In genomic region chr8:122675596-122676420, GRCm38 (mm10) we compare ENCODE assay signal across 10 mouse cellular contexts. TPM values are rescaled to one million over a fixed set of nuclear protein-coding genes. Genes with fewer than 3 reads are reported as not detected.
A peak's percentile ranks its signal among the peaks of the same experiment; 100 is the strongest.
DNase-seq lines count a peak whose midpoint lies in the region; ATAC-seq lines count a peak whose summit lies in the region.
"Had no signal": no experiment of that assay in that cellular context is flagged by ENCODE, and none has a peak within 500 bp of the region (broad histone marks: within the 10 kb centered on the region; RNA-seq: fewer than 3 reads in every experiment).

No protein-coding gene starts in this region.

- ATAC-seq in forebrain, embryonic 12.5 days (ENCODE audit: low FRiP score) = no peak
- no peak for ATAC-seq in limb, embryonic 11.5 days (ENCODE audit: insufficient number of reproducible peaks, low FRiP score, low TSS enrichment, low read depth)
- no peak for ATAC-seq in frontal cortex, adult (ENCODE audit: low TSS enrichment)

- no peaks in the 10 kb centered on the region for H3K9me3 ChIP-seq in heart, embryonic 10.5 days
- no peaks in the 10 kb centered on the region for H3K9me3 ChIP-seq in forebrain, embryonic 12.5 days
- H3K9me3 ChIP-seq in limb, embryonic 11.5 days (ENCODE audit: control insufficient read depth, low read length) = no peaks in the 10 kb centered on the region

- H3K27me3 ChIP-seq in heart, embryonic 10.5 days (ENCODE audit: insufficient read depth, poor library complexity, severe bottlenecking) = peaks cover 95% of the 10 kb centered on the region
- peaks cover 99% of the 10 kb centered on the region for H3K27me3 ChIP-seq in forebrain, embryonic 12.5 days
- peaks cover 23% of the 10 kb centered on the region for H3K27me3 ChIP-seq in limb, embryonic 11.5 days (ENCODE audit: control insufficient read depth, insufficient read depth, low read length)

- H3K27ac ChIP-seq in heart, embryonic 10.5 days = 0 out of 2 replicates have a peak overlapping the region, but pooled peaks have one; percentile 87
- H3K27ac ChIP-seq in forebrain, embryonic 12.5 days = peak overlapping the region; percentile 90; the same call in 1 of the 2 replicates
- H3K27ac ChIP-seq in limb, embryonic 11.5 days (replicated peaks; ENCODE audit: low read depth, low read length) = no peak overlapping the region

- H3K4me3 ChIP-seq in heart, embryonic 10.5 days = peak overlapping the region; percentile 87; the same call in 1 of the 2 replicates
- peak overlapping the region; percentile 60 for H3K4me3 ChIP-seq in forebrain, embryonic 12.5 days (replicated peaks)
- H3K4me3 ChIP-seq in limb, embryonic 11.5 days (ENCODE audit: low read depth, low read length) = no peak overlapping the region

- 79% methylated on average over 17 of the region's 17 CpGs for WGBS in heart, embryonic 10.5 days
- WGBS in forebrain, embryonic 12.5 days = 80% methylated on average over 17 of the region's 17 CpGs
- 85% methylated on average over 17 of the region's 17 CpGs for WGBS in limb, embryonic 11.5 days

- peaks cover 13% of the 10 kb centered on the region; the same call in 1 of the 2 replicates for H3K36me3 ChIP-seq in heart, embryonic 10.5 days
- no peaks in the 10 kb centered on the region for H3K36me3 ChIP-seq in forebrain, embryonic 12.5 days (replicated peaks)
- H3K36me3 ChIP-seq in limb, embryonic 11.5 days (ENCODE audit: control insufficient read depth, insufficient read depth, low read length) = no peaks in the 10 kb centered on the region; the same call in 1 of the 2 replicates

- no peak for DNase-seq in heart, embryonic 10.5 days (ENCODE audit: low spot score)
- DNase-seq in heart, adult 8-10 months (ENCODE audit: low spot score) = no peak
- DNase-seq in brain, adult 2 months (ENCODE audit: low read depth, low spot score) = peak; percentile 78
- no peak for DNase-seq in limb, embryonic 11.5 days (ENCODE audit: low spot score)
- no peak for DNase-seq in urinary bladder, adult 18-20 months (ENCODE audit: low spot score in 2 of 2)
- no peak for DNase-seq in thymus, postnatal 14 days

- peaks cover 54% of the 10 kb centered on the region for H3K4me1 ChIP-seq in heart, embryonic 10.5 days
- H3K4me1 ChIP-seq in forebrain, embryonic 12.5 days = peaks cover 53% of the 10 kb centered on the region
- H3K4me1 ChIP-seq in limb, embryonic 11.5 days (ENCODE audit: control insufficient read depth, insufficient read depth, low read length) = peaks cover 34% of the 10 kb centered on the region

- H3K4me2 ChIP-seq in forebrain, embryonic 12.5 days = peak overlapping the region; percentile 89
- H3K4me2 ChIP-seq in limb, embryonic 11.5 days (ENCODE audit: low read depth, severe bottlenecking) = peak overlapping the region; percentile 15; the same call in 1 of the 2 replicates

- H3K9ac ChIP-seq in forebrain, embryonic 12.5 days = peak overlapping the region; percentile 83
- H3K9ac ChIP-seq in limb, embryonic 11.5 days (ENCODE audit: low read length) = no peak overlapping the region

RNA-seq across cellular contexts. Expression of gene Cbfa2t3, which starts 23.1 kb away (rescaled TPM):
- polyA plus RNA-seq in heart, embryonic 10.5 days (2016; fragmentation: Nextera tagmentation; extraction: Ambion mirVana) = 3.8 and 5.5 TPM in 2 replicates
- 10 to 100 TPM; 15.1 to 22.1 (median 18.2) TPM for total RNA-seq in heart, adult 8-10 months (2022)
- polyA plus RNA-seq in forebrain, embryonic 12.5 days (2016; fragmentation: Nextera tagmentation; extraction: Ambion mirVana) = 12.2 and 12.4 TPM in 2 replicates
- 3.3 and 4.5 TPM in 2 replicates for polyA plus RNA-seq in limb, embryonic 11.5 days (2014; fragmentation: Nextera tagmentation; extraction: Ambion mirVana)

RNA-seq across cellular contexts. Expression of gene Pabpn1l, which starts 53.3 kb away (rescaled TPM):
- polyA plus RNA-seq in heart, embryonic 10.5 days (2016; fragmentation: Nextera tagmentation; extraction: Ambion mirVana) = 0.19 TPM in 1 of 2 replicates, not detected in the other
- total RNA-seq in heart, adult 8-10 months (2022) = under 1 TPM in 2 of 4 experiments, not detected in 2; 0.24 to 0.57 TPM
- not detected in 2 replicates for polyA plus RNA-seq in forebrain, embryonic 12.5 days (2016; fragmentation: Nextera tagmentation; extraction: Ambion mirVana)
- not detected in 2 replicates for polyA plus RNA-seq in limb, embryonic 11.5 days (2014; fragmentation: Nextera tagmentation; extraction: Ambion mirVana)
- total RNA-seq: left cerebral cortex, adult 8-10 months had no signal
- polyA plus RNA-seq: testis, adult 2 months had no signal
